Mouse (Mus musculus) limb, embryonic 14.5 days (tissue): ENCODE measurements around the gene Dlx5. TPM values are rescaled to one million over a fixed set of nuclear protein-coding genes. Genes with fewer than 3 reads are reported as not detected.
A peak's percentile ranks its signal among the peaks of the same experiment; 100 is the strongest.

Source experiments
- ATAC-seq: fragments of 200-750 bp; cut with Nextera tagmentation; 2 replicates; pipeline ENCODE4 v1.8.0; 2017; ENCODE audit warnings: low read depth, moderate number of reproducible peaks, moderate TSS enrichment; ENCODE audit not compliant: low FRiP score
- DNase-seq: peaks from one replicate; pipeline ENCODE4 v3.0.0-alpha.2; 2015; ENCODE audit warnings: low spot score
- H3K27ac ChIP-seq: fragments of 300-500 bp; sonication (generic); replicated peaks from 2 replicates; pipeline ENCODE4 v1.5.1; 2014; ENCODE audit warnings: low read depth, mild to moderate bottlenecking, low read length, moderate library complexity, mixed read lengths
- H3K27me3 ChIP-seq: fragments of 300-500 bp; sonication (generic); 2 replicates; pipeline ENCODE4 v1.6.1; 2014; ENCODE audit warnings: low read length, mixed read lengths; ENCODE audit not compliant: control insufficient read depth, insufficient read depth
- H3K36me3 ChIP-seq: fragments of 300-500 bp; sonication (generic); 2 replicates; pipeline ENCODE4 v1.6.1; 2014; ENCODE audit warnings: mild to moderate bottlenecking, low read length, moderate library complexity, mixed read lengths; ENCODE audit not compliant: control insufficient read depth, insufficient read depth
- H3K4me1 ChIP-seq: fragments of 300-500 bp; sonication (generic); 2 replicates; pipeline ENCODE4 v1.6.1; 2014; ENCODE audit warnings: antibody characterized with exemption, low read length, mixed read lengths; ENCODE audit not compliant: control insufficient read depth, insufficient read depth
- H3K4me2 ChIP-seq: fragments of 300-500 bp; sonication (generic); replicated peaks from 2 replicates; pipeline ENCODE4 v1.6.1; 2014; ENCODE audit warnings: low read depth, mild to moderate bottlenecking, low read length, moderate library complexity; ENCODE audit not compliant: severe bottlenecking
- H3K4me3 ChIP-seq: fragments of 300-500 bp; sonication (generic); replicated peaks from 2 replicates; pipeline ENCODE4 v1.5.1; 2014; ENCODE audit warnings: low read length
- H3K9ac ChIP-seq: fragments of 300-500 bp; sonication (generic); 2 replicates; pipeline ENCODE4 v1.6.1; 2014; ENCODE audit warnings: mild to moderate bottlenecking, low read depth, low read length, moderate library complexity; ENCODE audit not compliant: severe bottlenecking
- H3K9me3 ChIP-seq: fragments of 300-500 bp; sonication (generic); 2 replicates; pipeline ENCODE4 v1.6.1; 2016; ENCODE audit warnings: low read length; ENCODE audit not compliant: control insufficient read depth
- POLR2A ChIP-seq: fragments of 200-500 bp; IDR thresholded peaks from 2 replicates; pipeline ENCODE4 v1.8.0; 2012; ENCODE audit warnings: inconsistent platforms, mild to moderate bottlenecking, moderate library complexity, borderline replicate concordance; ENCODE audit not compliant: insufficient read depth, insufficient read length; ENCODE audit errors: extremely low read depth
- WGBS: fragments of 180-500 bp; shearing (Covaris S2); extraction: QIAGEN DNeasy Blood & Tissue Kit; methylation state at CpG from one replicate; pipeline ENCODE4 v1.1.7; 2014; 5-methylcytosine and 5-hydroxymethylcytosine counted together
- polyA plus RNA-seq, 2 experiments: library from polyadenylated mRNA; depleted of rRNA in 1 of 2; stranded (reverse) in 1 of 2; unstranded in 1 of 2; fragments of >200 nt; fragmentation: Nextera tagmentation in 1 of 2; extraction: Ambion mirVana in 1 of 2; gene quantifications; 2 replicates each; pipeline versions ENCODE4 v1.2.1 to v1.2.3; 2012 to 2014

Dlx5 gene
- polyA plus RNA-seq, 2 experiments = 18.8 to 35.7 TPM

- ATAC-seq = no peak
- Histone ChIP-seq H3K36me3 (peaks cover 5% of the 10 kb centered on the region; the same call in 1 of the 2 replicates), H3K4me2 (peak overlapping the region; percentile 33; the same call in 1 of the 2 replicates), H3K4me1 (peaks cover 9% of the 10 kb centered on the region; the same call in 1 of the 2 replicates), H3K9me3 (no peaks in the 10 kb centered on the region), H3K4me3 (peak overlapping the region; percentile 9; the same call in 1 of the 2 replicates), H3K27ac (no peak overlapping the region), H3K27me3 (peaks cover 100% of the 10 kb centered on the region), H3K9ac (no peak overlapping the region)
- no peak for TF ChIP-seq POLR2A
- WGBS = under 1% methylated on average over 19 of the region's 19 CpGs
- DNase-seq = no peak
These were observed 8.3 kb downstream of the Dlx5 start for GRCm38 (mm10) chr6:6873476-6874072.

- ATAC-seq = no peak
- Histone ChIP-seq H3K9ac (no peak overlapping the region), H3K36me3 (peaks cover under 1% of the 10 kb centered on the region; the same call in 1 of the 2 replicates), H3K4me2 (no peak overlapping the region), H3K4me3 (no peak overlapping the region), H3K4me1 (peaks cover 9% of the 10 kb centered on the region; the same call in 1 of the 2 replicates), H3K27ac (no peak overlapping the region), H3K27me3 (peaks cover 99% of the 10 kb centered on the region), H3K9me3 (no peaks in the 10 kb centered on the region)
- 2% methylated on average over 5 of the region's 5 CpGs for WGBS
- TF ChIP-seq POLR2A = no peak
- DNase-seq = no peak
These were observed 9.0 kb downstream of the Dlx5 start for GRCm38 (mm10) chr6:6872873-6873272.

- Histone ChIP-seq H3K27me3 (peaks cover 93% of the 10 kb centered on the region), H3K4me3 (no peak overlapping the region), H3K4me1 (peaks cover 9% of the 10 kb centered on the region; the same call in 1 of the 2 replicates), H3K4me2 (no peak overlapping the region), H3K9me3 (no peaks in the 10 kb centered on the region), H3K9ac (no peak overlapping the region), H3K27ac (no peak overlapping the region), H3K36me3 (no peaks in the 10 kb centered on the region)
- ATAC-seq (no peak), DNase-seq (no peak)
- 7% methylated on average over 5 of the region's 5 CpGs for WGBS
- no peak for TF ChIP-seq POLR2A
These were observed 10.2 kb downstream of the Dlx5 start for GRCm38 (mm10) chr6:6871692-6872091.

DNA sequence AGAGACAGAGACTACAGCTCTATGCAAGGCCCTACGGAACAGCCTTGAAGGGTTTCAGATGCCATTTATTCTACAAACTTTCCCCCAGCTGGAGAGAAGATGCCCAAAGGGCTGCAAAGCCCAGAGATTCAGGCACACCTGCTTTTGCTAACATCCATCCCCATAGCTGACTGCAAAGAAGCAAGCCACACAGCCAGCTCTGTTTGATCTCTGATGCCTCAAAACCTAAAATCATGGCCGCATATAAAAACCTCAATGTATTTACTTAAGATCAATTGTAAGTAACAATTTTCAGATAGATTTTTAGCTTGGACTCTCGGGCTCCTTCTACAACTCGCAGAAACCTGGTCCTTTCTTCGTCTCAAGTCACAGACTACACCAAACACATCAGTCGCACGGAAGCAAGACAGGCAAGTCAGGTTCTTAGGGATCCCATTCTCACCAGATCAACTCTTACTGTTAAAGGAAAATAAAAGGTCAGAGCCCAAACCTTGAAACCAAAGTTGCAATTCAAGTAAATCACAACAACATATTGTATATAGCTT is 10.9 kb downstream of the Dlx5 start:
- no peak overlapping the region for H3K4me2 ChIP-seq
- H3K36me3 ChIP-seq = no peaks in the 10 kb centered on the region
- no peak overlapping the region for H3K4me3 ChIP-seq
- H3K9ac ChIP-seq = no peak overlapping the region
- DNase-seq (no peak), ATAC-seq (no peak)
- TF ChIP-seq POLR2A = no peak
- H3K27ac ChIP-seq = no peak overlapping the region
- 7% methylated on average over 7 of the region's 7 CpGs for WGBS
- H3K27me3 ChIP-seq = peaks cover 93% of the 10 kb centered on the region
- H3K4me1 ChIP-seq = peaks cover 9% of the 10 kb centered on the region; the same call in 1 of the 2 replicates
- no peaks in the 10 kb centered on the region for H3K9me3 ChIP-seq

- 2% methylated on average over 11 of the region's 11 CpGs for WGBS
- TF ChIP-seq POLR2A = no peak
- ATAC-seq = no peak
These were observed 11.7 kb downstream of the Dlx5 start for GRCm38 (mm10) chr6:6869961-6870800.

More at GRCm38 (mm10) chr6:6869961-6870800, 11.7 kb downstream of the Dlx5 start:
- Histone ChIP-seq H3K4me2 (no peak overlapping the region), H3K4me1 (peaks cover 9% of the 10 kb centered on the region; the same call in 1 of the 2 replicates), H3K9ac (no peak overlapping the region), H3K4me3 (no peak overlapping the region), H3K27me3 (peaks cover 93% of the 10 kb centered on the region), H3K36me3 (no peaks in the 10 kb centered on the region), H3K9me3 (no peaks in the 10 kb centered on the region), H3K27ac (no peak overlapping the region)
- no peak for DNase-seq
